ENCODE assay signal across 21 mouse cellular contexts in the genomic region with DNA sequence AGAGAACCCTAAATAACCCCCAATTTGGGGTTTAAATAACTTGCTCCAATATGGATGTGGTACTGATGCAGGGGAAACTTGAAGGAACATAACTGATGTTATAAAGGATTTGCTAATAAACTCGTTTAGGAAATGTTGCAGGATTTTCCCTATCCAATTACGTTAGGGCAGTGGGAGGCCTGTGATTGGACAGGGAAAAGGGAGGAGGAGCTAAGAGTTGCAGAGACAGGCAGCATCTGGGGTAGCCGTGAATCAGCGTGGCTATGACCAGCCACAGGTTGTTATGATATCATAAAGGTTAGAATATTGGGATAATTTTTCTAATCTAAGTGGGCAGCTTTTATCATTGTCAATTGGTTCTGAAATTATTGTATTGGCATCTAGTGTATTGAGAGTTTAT. TPM values are rescaled to one million over a fixed set of nuclear protein-coding genes. Genes with fewer than 3 reads are reported as not detected.
DNase-seq lines count a peak whose midpoint lies in the region; TF ChIP-seq lines count a peak whose summit lies in the region.
"Had no signal": no experiment of that assay in that cellular context is flagged by ENCODE, and none has a peak within 500 bp of the region (broad histone marks: within the 10 kb centered on the region; RNA-seq: fewer than 3 reads in every experiment).

No protein-coding gene starts in this region.

- H3K9ac ChIP-seq in ES-Bruce4 (ENCODE audit: low read depth, poor library complexity, severe bottlenecking) (peak overlapping the region; percentile 31), ES-E14 (ENCODE audit: insufficient read depth, low read depth, low read length, poor library complexity, severe bottlenecking) (no peak overlapping the region)
- H3K9ac ChIP-seq: embryonic facial prominence, embryonic 12.5 days; forebrain, embryonic 13.5 days; forebrain, embryonic 15.5 days; forebrain, postnatal 0 days had no signal

- no peaks in the 10 kb centered on the region for H3K9me3 ChIP-seq in E14TG2a.4 (ENCODE audit: low read length)
- H3K9me3 ChIP-seq in ES-Bruce4 (replicated peaks; ENCODE audit: control insufficient read depth, insufficient read depth, low read length, poor library complexity, severe bottlenecking) = no peaks in the 10 kb centered on the region
- H3K9me3 ChIP-seq in ES-E14 (ENCODE audit: control insufficient read depth, insufficient read depth, low read depth, low read length) = no peaks in the 10 kb centered on the region
- H3K9me3 ChIP-seq: embryonic facial prominence, embryonic 10.5 days; embryonic facial prominence, embryonic 12.5 days; forebrain, embryonic 13.5 days; forebrain, embryonic 15.5 days had no signal

- H3K27ac ChIP-seq in ES-Bruce4 (ENCODE audit: insufficient read depth, low read length) (no peak overlapping the region; the same call in 1 of the 2 replicates), ES-E14 (ENCODE audit: insufficient read depth, low read depth, low read length, poor library complexity, severe bottlenecking) (no peak overlapping the region)
- H3K27ac ChIP-seq: embryonic facial prominence, embryonic 10.5 days; embryonic facial prominence, embryonic 12.5 days; forebrain, embryonic 13.5 days; forebrain, embryonic 15.5 days had no signal

- H3K27me3 ChIP-seq in E14TG2a.4 (ENCODE audit: insufficient read depth, low read length) = no peaks in the 10 kb centered on the region
- no peaks in the 10 kb centered on the region for H3K27me3 ChIP-seq in ES-Bruce4 (ENCODE audit: control insufficient read depth, insufficient read depth, low read length, poor library complexity, severe bottlenecking)
- H3K27me3 ChIP-seq: embryonic facial prominence, embryonic 12.5 days; forebrain, embryonic 13.5 days; forebrain, embryonic 15.5 days had no signal

- in situ Hi-C loops in ES-E14 (cut with MboI; ENCODE audit: low sequenced_read_pairs in 2 of 2, unreplicated experiment in 2 of 2) = no loop called here

- H3K4me3 ChIP-seq in E14TG2a.4 (replicated peaks; ENCODE audit: low read length) (peak overlapping the region; percentile 68), ES-Bruce4 (ENCODE audit: low read depth, low read length) (0 out of 2 replicates have a peak overlapping the region, but pooled peaks have one; percentile 12), ES-E14 (ENCODE audit: insufficient read depth in 1 of 2, low read depth in 1 of 2, low read length in 2 of 2, poor library complexity in 1 of 2, severe bottlenecking in 1 of 2) (peak overlapping the region; percentile 45 to 73; a peak in 3 of 4 replicates)
- H3K4me3 ChIP-seq: embryonic facial prominence, embryonic 10.5 days; embryonic facial prominence, embryonic 12.5 days; forebrain, embryonic 13.5 days; forebrain, embryonic 15.5 days had no signal

- DNase-seq in ES-E14 (ENCODE audit: low read depth, low spot score) = no peak
- peak; percentile 63 for DNase-seq in ZHBTc4 (ENCODE audit: low read depth, low spot score)
- no peak for DNase-seq in gastrocnemius, postnatal 4 days (ENCODE audit: low spot score in 2 of 2)
- DNase-seq in urinary bladder, adult 2 months (ENCODE audit: low spot score) = no peak
- DNase-seq in adrenal gland, adult 2 months = no peak
- DNase-seq: adrenal gland, adult 8-10 months; adrenal gland, postnatal 14 days; adrenal gland, postnatal 36 days; cerebellum, adult 11-12 months; cerebellum, adult 2 months; cerebellum, adult 9-10 months; cerebellum, postnatal 10 days; cerebellum, postnatal 25 days; forebrain, postnatal 0 days had no signal

- H3K36me3 ChIP-seq in E14TG2a.4 (ENCODE audit: insufficient read depth, low read length) (no peaks in the 10 kb centered on the region), ES-Bruce4 (ENCODE audit: control insufficient read depth, insufficient read depth, low read length, poor library complexity, severe bottlenecking) (no peaks in the 10 kb centered on the region), ES-E14 (ENCODE audit: control insufficient read depth, insufficient read depth, low read length, poor library complexity, severe bottlenecking) (no peaks in the 10 kb centered on the region)
- H3K36me3 ChIP-seq: embryonic facial prominence, embryonic 10.5 days; embryonic facial prominence, embryonic 12.5 days; forebrain, embryonic 15.5 days had no signal

- TF ChIP-seq POLR2A in ES-Bruce4 (IDR thresholded peaks at IDR 0.05; ENCODE audit: insufficient read depth, low read length) = no peak

- TF ChIP-seq CTCF in E14TG2a.4 (conservative IDR thresholded peaks at IDR 0.05; ENCODE audit: low read length) (no peak), ES-Bruce4 (IDR thresholded peaks at IDR 0.05; ENCODE audit: low read depth, low read length) (no peak)

- TF ChIP-seq EP300 in ES-Bruce4 (IDR thresholded peaks at IDR 0.05; ENCODE audit: insufficient read depth, low read depth, low read length) = no peak

- peaks cover 36% of the 10 kb centered on the region for H3K4me1 ChIP-seq in E14TG2a.4 (replicated peaks; ENCODE audit: low read depth, low read length)
- H3K4me1 ChIP-seq in ES-Bruce4 (ENCODE audit: control insufficient read depth, insufficient read depth, low read length) = peaks cover 5% of the 10 kb centered on the region
- peaks cover 2% of the 10 kb centered on the region in 2 experiments; a peak in 2 of 4 replicates for H3K4me1 ChIP-seq in ES-E14 (ENCODE audit: control insufficient read depth in 2 of 2, insufficient read depth in 2 of 2, low read length in 2 of 2, poor library complexity in 1 of 2)
- H3K4me1 ChIP-seq: embryonic facial prominence, embryonic 10.5 days; embryonic facial prominence, embryonic 12.5 days; forebrain, embryonic 13.5 days; forebrain, embryonic 15.5 days had no signal

TF ChIP-seq in ES-E14, 5 proteins besides CTCF, POLR2A, EP300 and RAD21:
- TF ChIP-seq ZNF384 (IDR thresholded peaks at IDR 0.05; ENCODE audit: low read depth, low read length) = no peak
- no peak for TF ChIP-seq MAFK (IDR thresholded peaks at IDR 0.05; ENCODE audit: insufficient read depth, low read depth, low read length)
- TF ChIP-seq ZC3H11A (IDR thresholded peaks at IDR 0.05; ENCODE audit: borderline replicate concordance, low read depth, low read length) = no peak
- TF ChIP-seq HCFC1 (IDR thresholded peaks at IDR 0.05; ENCODE audit: borderline replicate concordance, insufficient read depth, low read length) = no peak
- TF ChIP-seq CHD2 (IDR thresholded peaks at IDR 0.05; ENCODE audit: low read depth, low read length) = no peak
TF ChIP-seq in ES-E14: peak in this region for 0.

RNA-seq across cellular contexts. Expression of gene Zfp715, which starts 15.0 kb away (rescaled TPM):
- 19.4 and 20.1 TPM in 2 replicates for polyA plus RNA-seq in ES-Bruce4 (2011; ENCODE audit: insufficient read depth, insufficient read length, low read depth, missing spikeins)
- 12.9 and 13.6 TPM in 2 replicates for total RNA-seq in ES-E14 (2012; rRNA removed)
- 10 to 100 TPM; 20.0 to 21.5 TPM for total RNA-seq in gastrocnemius, postnatal 4 days (2021)
- 11.9 and 13.1 TPM in 2 replicates for polyA plus RNA-seq in urinary bladder, adult 2 months (2012; rRNA removed)
- total RNA-seq in adrenal gland, adult 2 months (2021) = 10 to 100 TPM; 19.1 to 20.6 TPM
- polyA plus RNA-seq in adrenal gland, adult 2 months (2012; rRNA removed) = 1.4 and 1.8 TPM in 2 replicates

RNA-seq across cellular contexts. Expression of gene Siglecf, which starts 23.0 kb away (rescaled TPM):
- polyA plus RNA-seq in ES-Bruce4 (2011; ENCODE audit: insufficient read depth, insufficient read length, low read depth, missing spikeins) = 0.93 and 1.3 TPM in 2 replicates
- total RNA-seq in ES-E14 (2012; rRNA removed) = 0.49 and 1.1 TPM in 2 replicates
- total RNA-seq in gastrocnemius, postnatal 4 days (2021) = under 1 TPM; 0.10 to 0.17 TPM
- polyA plus RNA-seq in urinary bladder, adult 2 months (2012; rRNA removed) = 0.30 and 0.50 TPM in 2 replicates
- total RNA-seq in adrenal gland, adult 2 months (2021) = not detected
- polyA plus RNA-seq in adrenal gland, adult 2 months (2012; rRNA removed) = 0.04 and 0.18 TPM in 2 replicates
- total RNA-seq: adrenal gland, adult 8-10 months; adrenal gland, postnatal 14 days; forebrain, postnatal 0 days had no signal
- polyA plus RNA-seq: C2C12; forebrain, embryonic 13.5 days had no signal

Comparison
In these comparisons a context has a peak if more than half of its experiments do, and no peak if none do; other contexts are left out.
1. H3K4me3 ChIP-seq: peak in every context shown above with its lines; median percentile 68 in E14TG2a.4; 59 in ES-E14; 12 in ES-Bruce4.